Mouse (Mus musculus): ENCODE data around the gene Gm10721. TPM values are rescaled to one million over a fixed set of nuclear protein-coding genes. Genes with fewer than 3 reads are reported as not detected.
"Not testable (repeated sequence)": the region's sequence is repeated elsewhere in the genome, so short reads cannot be mapped to it uniquely, and the experiment has no call there.

Gene Gm10721
- under 1 TPM in 1 of 2 experiments, not detected in 1; 0.93 TPM for total RNA-seq (2021)
- long read RNA-seq, experiment 1, result 0 reads
- long read RNA-seq, experiment 2, result 0 reads

DNA sequence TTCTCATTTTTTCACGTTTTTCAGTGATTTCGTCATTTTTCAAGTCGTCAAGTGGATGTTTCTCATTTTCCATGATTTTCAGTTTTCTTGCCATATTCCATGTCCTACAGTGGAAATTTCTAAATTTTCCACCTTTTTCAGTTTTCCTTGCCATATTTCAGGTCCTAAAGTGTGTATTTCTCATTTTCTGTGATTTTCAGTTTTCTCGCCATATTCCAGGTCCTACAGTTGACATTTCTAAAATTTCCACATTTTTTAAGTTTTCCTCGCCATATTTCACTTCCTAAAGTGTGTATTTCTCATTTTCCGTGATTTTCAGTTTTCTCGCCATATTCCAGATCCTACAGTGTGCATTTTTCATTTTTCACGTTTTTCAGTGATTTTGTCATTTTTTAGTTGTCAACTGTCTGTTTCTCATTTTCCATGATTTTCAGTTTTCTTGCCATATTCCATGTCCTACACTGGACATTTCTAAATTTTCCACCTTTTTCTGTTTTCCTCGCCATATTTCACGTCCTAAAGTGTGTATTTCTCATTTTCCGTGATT, at the start of gene Gm10721:
Gm10721 (plus strand) TSS at position 408 of the 547 bp plus-strand sequence.
- H3K4me3 ChIP-seq; DNase-seq (ENCODE audit: extremely low spot score in 1 of 2, low spot score in 2 of 2); intact Hi-C loops (cut with DNase I); H3K27ac ChIP-seq: not testable (repeated sequence)

DNA sequence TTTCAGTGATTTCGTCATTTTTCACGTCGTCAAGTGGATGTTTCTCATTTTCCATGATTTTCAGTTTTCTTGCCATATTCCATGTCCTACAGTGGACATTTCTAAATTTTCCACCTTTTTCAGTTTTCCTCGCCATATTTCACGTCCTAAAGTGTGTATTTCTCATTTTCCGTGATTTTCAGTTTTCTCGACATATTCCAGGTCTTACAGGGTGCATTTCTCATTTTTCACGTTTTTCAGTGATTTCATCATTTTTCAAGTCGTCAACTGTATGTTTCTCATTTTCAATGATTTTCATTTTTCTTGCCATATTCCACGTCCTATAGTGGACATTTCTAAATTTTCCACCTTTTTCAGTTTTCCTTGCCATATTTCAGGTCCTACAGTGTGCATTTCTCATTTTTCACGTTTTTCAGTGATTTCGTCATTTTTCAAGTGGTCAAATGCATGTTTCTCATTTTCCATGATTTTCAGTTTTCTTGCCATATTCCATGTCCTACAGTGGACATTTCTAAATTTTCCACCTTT, 12.4 kb upstream of the Gm10721 start, which contains the start of gene Gm10722:
Gm10722 (plus strand) TSS at position 478 of the 528 bp plus-strand sequence.
- intact Hi-C loops (cut with DNase I); H3K4me3 ChIP-seq; H3K27ac ChIP-seq: not testable (repeated sequence)
- peak in 1 of 2 experiments; percentile 7 for DNase-seq (ENCODE audit: extremely low spot score in 1 of 2, low spot score in 2 of 2)

DNA sequence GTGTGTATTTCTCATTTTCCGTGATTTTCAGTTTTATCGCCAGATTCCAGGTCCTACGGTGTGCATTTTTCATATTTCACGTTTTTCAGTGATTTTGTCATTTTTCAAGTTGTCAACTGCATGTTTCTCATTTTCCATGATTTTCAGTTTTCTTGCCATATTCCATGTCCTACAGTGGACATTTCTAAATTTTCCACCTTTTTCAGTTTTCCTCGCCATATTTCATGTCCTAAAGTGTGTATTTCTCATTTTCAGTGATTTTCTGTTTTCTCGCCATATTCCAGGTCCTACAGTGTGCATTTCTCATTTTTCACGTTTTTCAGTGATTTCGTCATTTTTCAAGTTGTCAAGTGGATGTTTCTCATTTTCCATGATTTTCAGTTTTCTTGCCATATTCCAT, 11.9 kb upstream of the Gm10721 start:
- H3K4me3 ChIP-seq; intact Hi-C loops (cut with DNase I); H3K27ac ChIP-seq: not testable (repeated sequence)
- peak in 1 of 2 experiments; percentile 35 for DNase-seq (ENCODE audit: extremely low spot score in 1 of 2, low spot score in 2 of 2)

DNA sequence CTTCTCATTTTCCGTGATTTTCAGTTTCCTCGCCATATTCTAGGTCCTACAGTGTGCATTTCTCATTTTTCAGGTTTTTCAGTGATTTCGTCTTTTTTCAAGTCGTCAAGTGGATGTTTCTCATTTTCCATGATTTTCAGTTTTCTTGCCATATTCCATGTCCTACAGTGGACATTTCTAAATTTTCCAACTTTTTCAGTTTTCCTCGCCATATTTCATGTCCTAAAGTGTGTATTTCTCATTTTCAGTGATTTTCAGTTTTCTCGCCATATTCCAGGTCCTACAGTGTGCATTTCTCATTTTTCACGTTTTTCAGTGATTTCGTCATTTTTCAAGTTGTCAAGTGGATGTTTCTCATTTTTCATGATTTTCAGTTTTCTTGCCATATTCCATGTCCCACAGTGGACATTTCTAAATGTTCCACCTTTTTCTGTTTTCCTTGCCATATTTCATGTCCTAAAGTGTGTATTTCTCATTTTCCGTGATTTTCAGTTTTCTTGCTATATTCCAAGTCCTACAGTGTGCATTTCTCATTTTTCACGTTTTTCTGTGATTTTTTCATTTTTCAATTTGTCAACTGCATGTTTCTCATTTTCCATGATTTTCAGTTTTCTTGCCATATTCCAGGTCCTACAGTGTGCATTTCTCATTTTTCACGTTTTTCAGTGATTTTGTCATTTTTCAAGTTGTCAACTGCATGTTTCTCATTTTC, 10.8 kb upstream of the Gm10721 start:
- intact Hi-C loops (cut with DNase I); H3K27ac ChIP-seq; H3K4me3 ChIP-seq: not testable (repeated sequence)
- DNase-seq (ENCODE audit: extremely low spot score in 1 of 2, low spot score in 2 of 2), result peak; percentile 99 to 100

DNA sequence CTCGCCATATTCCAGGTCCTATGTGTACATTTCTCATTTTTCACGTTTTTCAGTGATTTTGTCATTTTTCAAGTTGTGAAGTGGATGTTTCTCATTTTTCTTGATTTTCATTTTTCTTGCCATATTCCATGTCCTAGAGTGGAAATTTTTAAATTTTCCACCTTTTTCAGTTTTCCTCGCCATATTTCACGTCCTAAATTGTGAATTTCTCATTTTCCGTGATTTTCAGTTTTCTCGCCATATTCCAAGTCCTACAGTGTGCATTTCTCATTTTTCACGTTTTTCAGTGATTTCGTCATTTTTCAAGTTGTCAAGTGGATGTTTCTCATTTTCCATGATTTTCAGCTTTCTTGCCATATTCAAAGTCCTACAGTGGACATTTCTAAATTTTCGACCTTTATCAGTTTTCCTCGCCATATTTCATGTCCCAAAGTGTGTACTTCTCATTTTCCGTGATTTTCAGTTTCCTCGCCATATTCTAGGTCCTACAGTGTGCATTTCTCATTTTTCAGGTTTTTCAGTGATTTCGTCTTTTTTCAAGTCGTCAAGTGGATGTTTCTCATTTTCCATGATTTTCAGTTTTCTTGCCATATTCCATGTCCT, 10.0 kb upstream of the Gm10721 start, which contains the start of gene Gm11168:
Gm11168 (plus strand) TSS at position 553 of the 603 bp plus-strand sequence.
- intact Hi-C loops (cut with DNase I); H3K27ac ChIP-seq; DNase-seq (ENCODE audit: extremely low spot score in 1 of 2, low spot score in 2 of 2); H3K4me3 ChIP-seq: not testable (repeated sequence)

DNA sequence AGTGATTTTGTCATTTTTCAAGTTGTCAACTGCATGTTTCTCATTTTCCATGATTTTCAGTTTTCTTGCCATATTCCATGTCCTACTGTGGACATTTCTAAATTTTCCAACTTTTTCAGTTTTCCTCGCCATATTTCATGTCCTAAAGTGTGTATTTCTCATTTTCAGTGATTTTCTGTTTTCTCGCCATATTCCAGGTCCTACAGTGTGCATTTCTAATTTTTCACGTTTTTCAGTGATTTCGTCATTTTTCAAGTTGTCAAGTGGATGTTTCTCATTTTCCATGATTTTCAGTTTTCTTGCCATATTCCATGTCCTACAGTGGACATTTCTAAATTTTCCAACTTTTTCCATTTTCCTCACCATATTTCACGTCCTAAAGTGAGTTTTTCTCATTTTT, 6.8 kb upstream of the Gm10721 start:
- intact Hi-C loops (cut with DNase I); H3K27ac ChIP-seq; H3K4me3 ChIP-seq; DNase-seq (ENCODE audit: extremely low spot score in 1 of 2, low spot score in 2 of 2): not testable (repeated sequence)

DNA sequence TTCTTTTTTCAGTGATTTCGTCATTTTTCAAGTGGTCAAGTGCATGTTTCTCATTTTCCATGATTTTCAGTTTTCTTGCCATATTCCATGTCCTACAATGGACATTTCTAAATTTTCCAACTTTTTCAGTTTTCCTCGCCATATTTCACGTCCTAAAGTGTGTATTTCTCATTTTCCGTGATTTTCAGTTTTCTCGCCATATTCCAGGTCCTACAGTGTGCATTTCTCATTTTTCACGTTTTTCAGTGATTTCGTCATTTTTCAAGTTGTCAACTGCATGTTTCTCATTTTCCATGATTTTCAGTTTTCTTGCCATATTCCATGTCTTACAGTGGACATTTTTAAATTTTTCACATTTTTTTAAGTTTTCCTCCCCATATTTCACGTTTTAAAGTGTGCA, 6.3 kb upstream of the Gm10721 start:
- H3K4me3 ChIP-seq; H3K27ac ChIP-seq; intact Hi-C loops (cut with DNase I): not testable (repeated sequence)
- peak; percentile 94 to 97 for DNase-seq (ENCODE audit: extremely low spot score in 1 of 2, low spot score in 2 of 2)

DNA sequence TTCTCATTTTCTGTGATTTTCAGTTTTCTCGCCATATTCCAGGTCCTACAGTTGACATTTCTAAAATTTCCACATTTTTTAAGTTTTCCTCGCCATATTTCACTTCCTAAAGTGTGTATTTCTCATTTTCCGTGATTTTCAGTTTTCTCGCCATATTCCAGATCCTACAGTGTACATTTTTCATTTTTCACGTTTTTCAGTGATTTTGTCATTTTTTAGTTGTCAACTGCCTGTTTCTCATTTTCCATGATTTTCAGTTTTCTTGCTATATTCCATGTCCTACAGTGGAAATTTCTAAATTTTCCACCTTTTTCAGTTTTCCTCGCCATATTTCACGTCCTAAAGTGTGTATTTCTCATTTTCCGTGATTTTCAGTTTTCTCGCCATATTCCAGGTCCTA, 5.7 kb upstream of the Gm10721 start:
- H3K27ac ChIP-seq; H3K4me3 ChIP-seq; intact Hi-C loops (cut with DNase I); DNase-seq (ENCODE audit: extremely low spot score in 1 of 2, low spot score in 2 of 2): not testable (repeated sequence)

DNA sequence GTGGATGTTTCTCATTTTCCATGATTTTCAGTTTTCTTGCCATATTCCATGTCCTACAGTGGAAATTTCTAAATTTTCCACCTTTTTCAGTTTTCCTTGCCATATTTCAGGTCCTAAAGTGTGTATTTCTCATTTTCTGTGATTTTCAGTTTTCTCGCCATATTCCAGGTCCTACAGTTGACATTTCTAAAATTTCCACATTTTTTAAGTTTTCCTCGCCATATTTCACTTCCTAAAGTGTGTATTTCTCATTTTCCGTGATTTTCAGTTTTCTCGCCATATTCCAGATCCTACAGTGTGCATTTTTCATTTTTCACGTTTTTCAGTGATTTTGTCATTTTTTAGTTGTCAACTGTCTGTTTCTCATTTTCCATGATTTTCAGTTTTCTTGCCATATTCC, 3.6 kb upstream of the Gm10721 start:
- DNase-seq (ENCODE audit: extremely low spot score in 1 of 2, low spot score in 2 of 2); H3K27ac ChIP-seq; intact Hi-C loops (cut with DNase I); H3K4me3 ChIP-seq: not testable (repeated sequence)

DNA sequence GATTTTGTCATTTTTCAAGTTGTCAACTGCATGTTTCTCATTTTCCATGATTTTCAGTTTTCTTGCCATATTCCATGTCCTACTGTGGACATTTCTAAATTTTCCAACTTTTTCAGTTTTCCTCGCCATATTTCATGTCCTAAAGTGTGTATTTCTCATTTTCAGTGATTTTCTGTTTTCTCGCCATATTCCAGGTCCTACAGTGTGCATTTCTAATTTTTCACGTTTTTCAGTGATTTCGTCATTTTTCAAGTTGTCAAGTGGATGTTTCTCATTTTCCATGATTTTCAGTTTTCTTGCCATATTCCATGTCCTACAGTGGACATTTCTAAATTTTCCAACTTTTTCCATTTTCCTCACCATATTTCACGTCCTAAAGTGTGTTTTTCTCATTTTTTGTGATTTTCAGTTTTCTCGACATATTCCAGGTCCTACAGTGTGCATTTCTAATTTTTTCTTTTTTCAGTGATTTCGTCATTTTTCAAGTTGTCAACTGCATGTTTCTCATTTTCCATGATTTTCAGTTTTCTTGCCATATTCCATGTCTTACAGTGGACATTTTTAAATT, 802 bp upstream of the Gm10721 start:
- intact Hi-C loops (cut with DNase I); DNase-seq (ENCODE audit: extremely low spot score in 1 of 2, low spot score in 2 of 2); H3K27ac ChIP-seq; H3K4me3 ChIP-seq: not testable (repeated sequence)

DNA sequence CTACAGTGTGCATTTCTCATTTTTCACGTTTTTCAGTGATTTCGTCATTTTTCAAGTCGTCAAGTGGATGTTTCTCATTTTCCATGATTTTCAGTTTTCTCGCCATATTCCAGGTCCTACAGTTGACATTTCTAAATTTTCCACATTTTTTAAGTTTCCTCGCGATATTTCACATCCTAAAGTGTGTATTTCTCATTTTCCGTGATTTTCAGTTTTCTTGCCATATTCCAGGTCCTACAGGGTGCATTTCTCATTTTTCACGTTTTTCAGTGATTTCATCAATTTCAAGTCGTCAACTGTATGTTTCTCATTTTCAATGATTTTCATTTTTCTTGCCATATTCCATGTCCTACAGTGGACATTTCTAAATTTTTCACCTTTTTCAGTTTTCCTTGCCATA, 2.4 kb downstream of the Gm10721 start, which contains the start of gene Gm10720:
Gm10720 (plus strand) TSS at position 301 of the 400 bp plus-strand sequence.
- H3K4me3 ChIP-seq; H3K27ac ChIP-seq; intact Hi-C loops (cut with DNase I); DNase-seq (ENCODE audit: extremely low spot score in 1 of 2, low spot score in 2 of 2): not testable (repeated sequence)

DNA sequence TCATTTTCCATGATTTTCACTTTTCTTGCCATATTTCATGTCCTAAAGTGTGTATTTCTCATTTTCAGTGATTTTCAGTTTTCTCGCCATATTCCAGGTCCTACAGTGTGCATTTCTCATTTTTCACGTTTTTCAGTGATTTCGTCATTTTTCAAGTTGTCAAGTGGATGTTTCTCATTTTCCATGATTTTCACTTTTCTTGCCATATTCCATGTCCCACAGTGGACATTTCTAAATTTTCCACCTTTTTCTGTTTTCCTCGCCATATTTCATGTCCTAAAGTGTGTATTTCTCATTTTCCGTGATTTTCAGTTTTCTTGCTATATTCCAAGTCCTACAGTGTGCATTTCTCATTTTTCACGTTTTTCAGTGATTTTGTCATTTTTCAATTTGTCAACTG, 3.0 kb downstream of the Gm10721 start:
- DNase-seq (ENCODE audit: extremely low spot score in 1 of 2, low spot score in 2 of 2); H3K4me3 ChIP-seq; intact Hi-C loops (cut with DNase I); H3K27ac ChIP-seq: not testable (repeated sequence)

DNA sequence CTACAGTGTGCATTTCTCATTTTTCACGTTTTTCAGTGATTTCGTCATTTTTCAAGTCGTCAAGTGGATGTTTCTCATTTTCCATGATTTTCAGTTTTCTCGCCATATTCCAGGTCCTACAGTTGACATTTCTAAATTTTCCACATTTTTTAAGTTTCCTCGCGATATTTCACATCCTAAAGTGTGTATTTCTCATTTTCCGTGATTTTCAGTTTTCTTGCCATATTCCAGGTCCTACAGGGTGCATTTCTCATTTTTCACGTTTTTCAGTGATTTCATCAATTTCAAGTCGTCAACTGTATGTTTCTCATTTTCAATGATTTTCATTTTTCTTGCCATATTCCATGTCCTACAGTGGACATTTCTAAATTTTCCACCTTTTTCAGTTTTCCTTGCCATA, 4.2 kb downstream of the Gm10721 start, which contains the start of gene Gm10719:
Gm10719 (plus strand) TSS at position 301 of the 400 bp plus-strand sequence.
- H3K27ac ChIP-seq; DNase-seq (ENCODE audit: extremely low spot score in 1 of 2, low spot score in 2 of 2); intact Hi-C loops (cut with DNase I); H3K4me3 ChIP-seq: not testable (repeated sequence)

DNA sequence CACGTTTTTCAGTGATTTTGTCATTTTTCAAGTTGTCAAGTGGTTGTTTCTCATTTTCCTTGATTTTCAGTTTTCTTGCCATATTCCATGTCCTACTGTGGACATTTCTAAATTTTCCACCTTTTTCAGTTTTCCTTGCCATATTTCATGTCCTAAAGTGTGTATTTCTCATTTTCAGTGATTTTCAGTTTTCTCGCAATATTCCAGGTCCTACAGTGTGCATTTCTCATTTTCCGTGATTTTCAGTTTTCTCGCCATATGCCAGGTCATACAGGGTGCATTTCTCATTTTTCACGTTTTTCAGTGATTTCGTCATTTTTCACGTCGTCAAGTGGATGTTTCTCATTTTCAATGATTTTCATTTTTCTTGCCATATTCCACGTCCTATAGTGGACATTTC, 6.0 kb downstream of the Gm10721 start:
- H3K27ac ChIP-seq; intact Hi-C loops (cut with DNase I); H3K4me3 ChIP-seq: not testable (repeated sequence)
- DNase-seq (ENCODE audit: extremely low spot score in 1 of 2, low spot score in 2 of 2), result peak in 1 of 2 experiments; percentile 96

DNA sequence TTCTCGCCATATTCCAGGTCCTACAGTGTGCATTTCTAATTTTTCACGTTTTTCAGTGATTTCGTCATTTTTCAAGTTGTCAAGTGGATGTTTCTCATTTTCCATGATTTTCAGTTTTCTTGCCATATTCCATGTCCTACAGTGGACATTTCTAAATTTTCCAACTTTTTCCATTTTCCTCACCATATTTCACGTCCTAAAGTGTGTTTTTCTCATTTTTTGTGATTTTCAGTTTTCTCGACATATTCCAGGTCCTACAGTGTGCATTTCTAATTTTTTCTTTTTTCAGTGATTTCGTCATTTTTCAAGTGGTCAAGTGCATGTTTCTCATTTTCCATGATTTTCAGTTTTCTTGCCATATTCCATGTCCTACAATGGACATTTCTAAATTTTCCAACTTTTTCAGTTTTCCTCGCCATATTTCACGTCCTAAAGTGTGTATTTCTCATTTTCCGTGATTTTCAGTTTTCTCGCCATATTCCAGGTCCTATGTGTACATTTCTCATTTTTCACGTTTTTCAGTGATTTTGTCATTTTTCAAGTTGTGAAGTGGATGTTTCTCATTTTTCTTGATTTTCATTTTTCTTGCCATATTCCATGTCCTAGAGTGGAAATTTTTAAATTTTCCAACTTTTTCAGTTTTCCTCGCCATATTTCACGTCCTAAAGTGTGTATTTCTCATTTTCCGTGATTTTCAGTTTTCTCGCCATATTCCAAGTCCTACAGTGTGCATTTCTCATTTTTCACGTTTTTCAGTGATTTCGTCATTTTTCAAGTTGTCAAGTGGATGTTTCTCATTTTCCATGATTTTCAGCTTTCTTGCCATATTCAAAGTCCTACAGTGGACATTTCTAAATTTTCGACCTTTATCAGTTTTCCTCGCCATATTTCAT, 7.1 kb downstream of the Gm10721 start:
- intact Hi-C loops (cut with DNase I); H3K27ac ChIP-seq; H3K4me3 ChIP-seq: not testable (repeated sequence)

More for the DNA sequence above, 7.1 kb downstream of the Gm10721 start:
- DNase-seq (ENCODE audit: extremely low spot score in 1 of 2, low spot score in 2 of 2), result peak; percentile 37 to 82

Data from left cerebral cortex, adult 2 months (tissue).